Mouse (Mus musculus) right cerebral cortex, postnatal 14 days (tissue): ENCODE measurements at regions not wholly inside any gene's neighbourhood (a gene's known extent, or its start where the extent isn't known, plus 50 kb on each side); places are given as distances from the start of the nearest gene placed in this dataset.

ENCODE experiments used
- DNase-seq: peaks from one replicate; pipeline ENCODE4 v3.0.0; 2022

DNA sequence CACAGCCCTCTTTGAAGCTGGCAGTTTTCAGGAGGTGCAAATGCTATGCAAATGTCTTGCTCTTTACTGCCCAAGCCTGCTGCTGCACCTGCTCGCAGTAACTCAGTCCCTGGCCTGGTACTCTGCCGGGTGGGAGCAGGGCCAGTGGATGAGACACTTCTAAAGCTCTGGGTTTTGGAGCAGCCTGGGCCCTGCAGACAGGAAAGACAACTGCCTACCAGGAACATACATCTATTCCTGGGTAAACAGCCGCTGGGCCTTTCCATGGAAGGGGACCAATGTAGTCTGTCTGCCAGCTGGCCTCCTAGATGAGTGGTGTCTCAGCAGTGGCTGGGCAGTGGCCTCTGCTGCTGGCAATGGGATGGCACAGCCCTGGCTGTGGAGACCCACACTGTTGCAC, 326.5 kb downstream of the Ptpru start:
- no peak for DNase-seq

- no peak for DNase-seq
These were observed 325.3 kb downstream of the Ptpru start for GRCm38 (mm10) chr4:131512768-131513167.

DNA sequence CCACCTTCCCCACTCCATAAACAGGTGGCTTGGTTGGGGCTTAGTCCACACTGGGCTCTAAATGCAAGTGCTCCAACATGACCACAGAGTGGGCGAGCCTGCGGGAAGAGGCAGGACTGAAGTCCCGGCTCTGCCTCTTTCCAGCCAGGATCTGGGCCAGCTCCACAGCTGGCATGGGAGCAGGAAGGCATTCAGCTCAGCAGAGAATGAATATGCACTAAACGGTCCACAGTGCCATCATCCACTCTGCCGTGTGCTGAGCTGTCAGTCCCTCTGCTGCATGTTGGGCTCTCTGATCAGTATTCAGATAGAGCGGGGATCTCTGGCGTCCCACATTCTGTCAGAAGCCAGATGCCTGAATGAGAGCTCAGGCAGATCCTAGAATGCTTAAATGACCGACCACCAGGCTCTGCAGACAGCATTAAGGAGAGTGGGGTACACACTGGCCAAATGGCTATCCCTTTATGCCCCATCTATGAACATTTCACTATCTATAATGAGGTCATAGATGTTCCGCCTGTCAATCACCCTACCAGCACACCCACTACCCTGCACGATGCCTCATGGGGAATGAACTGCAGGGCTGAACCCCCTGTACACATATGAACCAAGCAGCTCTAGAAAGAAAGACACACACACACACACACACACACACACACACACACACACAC, 317.3 kb downstream of the Ptpru start:
- peak; percentile 30 for DNase-seq

GRCm38 (mm10) chr4:131521307-131521651, 316.8 kb downstream of the Ptpru start:
- peak; percentile 29 for DNase-seq

DNA sequence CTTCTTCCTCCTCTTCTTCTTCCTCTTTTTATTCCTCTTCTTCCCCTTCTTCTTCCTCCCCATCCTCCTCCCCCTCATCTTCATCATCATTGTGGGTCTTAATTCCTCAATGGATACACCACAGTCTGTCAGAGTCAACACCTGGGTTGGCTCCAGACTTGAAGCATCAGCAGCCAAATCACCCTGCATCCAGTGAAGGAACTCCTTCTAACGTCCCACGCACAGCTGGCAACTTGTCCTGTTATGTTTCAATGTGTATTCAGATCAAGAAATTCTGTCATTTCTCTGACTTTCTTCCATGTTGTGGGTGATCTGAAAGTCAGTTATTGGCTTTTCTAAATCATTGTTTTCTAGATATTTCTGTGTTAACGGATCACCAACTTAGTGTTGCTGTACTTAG, 312.9 kb downstream of the Ptpru start:
- no peak for DNase-seq

DNA sequence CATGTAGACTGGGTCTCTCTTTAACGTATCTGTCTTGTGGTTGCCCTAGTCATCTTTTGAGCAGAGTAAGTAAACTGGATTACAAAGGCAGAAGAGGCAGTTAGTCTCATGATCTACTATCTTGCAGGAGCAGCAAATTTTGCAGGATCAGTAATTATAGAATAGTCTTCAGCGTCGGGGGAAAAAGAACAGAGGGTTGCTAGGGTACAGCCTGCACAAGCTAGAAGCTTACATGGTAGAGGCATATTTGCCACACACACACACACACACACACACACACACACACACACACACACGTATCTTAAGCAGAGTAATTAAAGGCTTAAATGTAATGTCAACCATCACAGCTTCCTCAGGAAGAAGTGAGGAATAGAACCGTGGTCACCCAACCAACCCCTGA, 307.6 kb downstream of the Ptpru start:
- no peak for DNase-seq

DNA sequence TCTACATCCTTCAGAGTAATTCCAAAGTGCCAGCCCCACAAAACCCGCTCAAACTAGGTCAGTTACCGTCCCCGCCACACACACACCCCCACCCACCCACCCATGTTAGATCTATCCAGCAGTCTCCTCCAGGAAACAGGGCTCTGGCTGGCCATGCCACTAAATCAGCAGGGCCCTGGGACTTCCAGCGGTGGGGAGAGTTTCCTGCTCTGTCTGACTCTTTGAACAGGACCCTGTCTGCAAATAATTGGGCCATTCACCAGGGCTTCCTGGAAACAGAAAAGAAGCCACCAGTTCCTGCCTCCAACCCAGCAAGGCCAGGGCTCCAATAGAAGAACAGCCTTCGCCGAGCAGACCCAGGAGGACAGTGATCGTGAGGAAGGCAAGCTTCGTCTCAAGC, 307.1 kb downstream of the Ptpru start:
- no peak for DNase-seq

GRCm38 (mm10) chr4:131534831-131535230, 303.3 kb downstream of the Ptpru start:
- no peak for DNase-seq

GRCm38 (mm10) chr4:131538237-131538636, 299.9 kb downstream of the Ptpru start:
- DNase-seq: no peak

DNA sequence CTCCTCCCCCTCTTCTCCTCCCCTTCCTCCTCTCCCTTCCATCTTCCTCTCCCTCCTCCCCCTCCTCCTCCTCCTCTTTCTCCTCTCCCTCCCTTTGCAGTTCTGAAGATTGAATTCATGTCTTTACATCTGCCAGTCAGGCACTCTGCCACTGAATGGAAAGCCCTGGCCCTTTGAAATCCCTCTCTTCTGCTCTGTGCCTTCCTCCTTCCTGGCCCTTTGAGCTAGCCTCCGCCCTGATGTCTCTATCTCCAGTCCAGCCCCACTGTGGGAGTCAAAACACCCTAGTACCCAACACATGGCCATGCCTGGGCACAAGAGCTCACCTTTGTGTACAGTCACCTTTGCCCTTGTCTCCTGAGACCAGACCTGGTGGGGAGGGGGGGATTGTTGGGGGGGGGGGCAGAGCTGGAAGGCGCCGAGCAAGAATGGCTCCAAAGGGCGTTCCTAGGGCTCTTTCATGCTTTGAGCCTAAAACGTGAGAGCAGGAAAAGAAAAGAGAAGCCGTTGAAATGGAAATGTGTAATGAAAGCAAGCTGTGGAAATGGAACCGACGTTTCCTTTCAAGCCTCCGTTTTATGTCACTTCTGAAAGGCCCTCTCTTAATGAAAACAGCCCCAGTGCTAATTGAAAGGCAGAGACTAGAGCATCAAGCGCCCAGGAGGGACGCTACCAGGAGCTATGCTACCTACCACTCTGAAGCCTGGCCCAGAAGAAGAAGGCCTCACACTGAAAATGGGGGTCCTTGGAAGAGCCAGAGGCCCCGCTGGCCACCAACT, 291.5 kb downstream of the Ptpru start:
- DNase-seq: no peak

GRCm38 (mm10) chr4:131549581-131549980, 288.5 kb downstream of the Ptpru start:
- no peak for DNase-seq

DNA sequence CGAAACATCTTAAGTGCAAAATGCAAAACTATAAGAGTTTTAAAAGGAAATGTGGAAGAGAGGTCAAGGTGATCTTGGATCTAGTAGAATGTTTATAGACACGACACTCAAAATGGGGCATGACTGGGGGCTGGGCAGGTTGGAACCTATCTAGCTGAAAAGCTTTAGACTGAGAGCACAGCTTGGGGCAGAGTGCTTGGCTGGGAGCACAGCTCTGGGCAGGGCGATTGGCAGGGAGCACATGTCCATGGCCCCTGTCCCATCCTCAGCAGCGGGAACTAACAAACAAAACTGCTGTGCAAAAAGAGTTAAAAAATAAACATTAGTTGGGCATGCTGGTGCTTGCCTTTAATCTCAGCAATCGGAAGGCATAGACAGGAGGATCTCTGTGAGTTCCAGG, 279.6 kb downstream of the Ptpru start:
- no peak for DNase-seq

GRCm38 (mm10) chr4:131563851-131564250, 274.2 kb downstream of the Ptpru start:
- DNase-seq: no peak

GRCm38 (mm10) chr4:131565203-131565602, 272.9 kb downstream of the Ptpru start:
- no peak for DNase-seq

GRCm38 (mm10) chr4:131567241-131567640, 270.8 kb downstream of the Ptpru start:
- no peak for DNase-seq

DNA sequence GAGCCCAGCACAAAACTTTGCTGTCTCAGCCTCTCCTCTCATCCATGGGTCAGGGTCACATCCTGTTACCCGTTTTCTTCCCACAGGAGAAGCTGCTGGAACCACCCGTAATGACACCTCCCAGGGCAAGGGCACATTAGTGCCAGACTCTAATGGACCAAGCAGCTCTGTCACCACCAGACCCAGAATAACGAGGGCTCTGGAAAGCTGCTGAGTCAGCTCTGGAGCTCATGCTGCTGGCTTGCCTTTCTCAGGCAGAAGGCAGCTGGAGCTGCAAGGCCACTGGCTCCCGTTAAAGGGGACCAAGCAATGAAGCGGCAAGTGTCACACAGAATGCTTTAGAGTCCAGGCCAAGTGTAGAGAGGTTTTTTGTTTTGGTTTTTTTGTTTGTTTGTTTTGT, 268.9 kb downstream of the Ptpru start:
- no peak for DNase-seq

GRCm38 (mm10) chr4:131577571-131577970, 260.5 kb downstream of the Ptpru start:
- no peak for DNase-seq

DNA sequence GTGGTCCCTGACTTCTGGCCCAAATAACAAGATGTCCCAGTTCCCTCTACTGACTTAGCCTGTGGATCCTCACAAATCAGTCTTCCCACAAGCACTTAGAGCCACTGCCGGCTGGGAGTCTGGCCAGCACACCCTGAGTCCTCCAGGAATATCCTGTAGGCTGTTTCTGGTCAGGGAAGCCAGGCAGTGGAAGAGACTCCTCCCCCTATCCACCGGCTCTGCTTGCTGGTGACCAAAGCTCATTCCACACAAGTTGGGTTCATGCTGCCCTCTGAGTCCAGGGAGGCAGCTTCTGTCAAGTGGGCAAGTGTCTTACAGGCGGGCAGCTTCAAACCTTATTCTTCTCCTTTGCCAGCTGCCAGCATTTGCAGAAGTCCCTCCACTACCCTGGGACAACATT, 252.1 kb downstream of the Ptpru start:
- DNase-seq: no peak

DNA sequence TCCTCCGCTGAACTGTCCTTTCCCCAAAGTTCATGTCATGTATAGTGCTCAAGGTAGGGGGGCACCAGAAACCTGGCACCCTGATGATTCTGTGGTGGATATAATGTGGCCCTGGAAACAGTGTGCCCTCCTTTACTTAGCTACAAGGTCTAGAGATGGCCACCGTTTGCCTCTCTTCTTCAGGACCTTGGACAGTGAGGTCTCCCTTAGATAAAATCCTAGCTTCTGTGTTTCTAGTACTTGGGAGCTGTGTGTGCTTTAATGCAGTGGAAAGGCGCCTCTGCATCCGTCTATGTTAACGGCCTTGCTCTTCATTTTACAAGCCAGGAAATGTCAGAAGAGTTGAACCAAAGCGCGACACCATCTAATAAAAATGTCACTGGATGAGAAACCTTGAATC, 250.6 kb downstream of the Ptpru start:
- no peak for DNase-seq

DNA sequence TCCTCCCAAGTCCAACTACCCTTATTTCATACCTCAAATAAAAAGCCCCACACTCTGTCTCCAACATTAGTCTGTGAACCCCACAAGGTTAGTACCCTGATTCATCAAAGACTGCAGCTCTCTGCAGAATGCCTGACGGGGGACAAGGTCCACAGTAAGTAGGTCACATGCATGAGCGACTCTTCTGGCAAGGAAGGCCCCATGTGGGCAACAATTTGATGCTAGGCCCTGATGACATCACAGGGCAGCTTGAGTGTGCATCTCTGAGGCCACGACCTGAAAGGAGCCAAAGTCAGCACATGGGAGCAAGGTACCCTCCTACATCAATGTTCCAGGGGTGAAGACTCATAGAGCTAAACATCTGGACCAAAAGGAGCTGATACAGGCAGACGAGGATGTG, 248.0 kb downstream of the Ptpru start:
- no peak for DNase-seq

DNA sequence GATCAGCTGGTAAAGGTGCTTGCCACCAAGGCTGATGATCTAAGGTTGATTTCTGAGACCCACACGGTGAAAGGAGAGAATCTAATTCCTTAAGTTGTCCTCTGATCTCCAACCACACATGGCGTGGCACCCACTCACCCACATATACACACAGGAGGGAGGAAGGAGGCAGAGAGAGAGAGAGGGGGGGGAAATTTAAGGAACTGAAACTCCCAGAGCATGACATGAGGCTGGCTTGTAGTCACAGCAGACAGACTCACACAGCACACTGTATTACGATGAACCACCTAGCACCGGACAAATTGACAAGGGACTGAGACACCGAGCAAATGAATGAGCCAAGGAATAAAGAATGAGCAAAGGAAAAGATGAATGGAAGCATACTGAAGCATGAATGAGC, 246.6 kb downstream of the Ptpru start:
- no peak for DNase-seq

DNA sequence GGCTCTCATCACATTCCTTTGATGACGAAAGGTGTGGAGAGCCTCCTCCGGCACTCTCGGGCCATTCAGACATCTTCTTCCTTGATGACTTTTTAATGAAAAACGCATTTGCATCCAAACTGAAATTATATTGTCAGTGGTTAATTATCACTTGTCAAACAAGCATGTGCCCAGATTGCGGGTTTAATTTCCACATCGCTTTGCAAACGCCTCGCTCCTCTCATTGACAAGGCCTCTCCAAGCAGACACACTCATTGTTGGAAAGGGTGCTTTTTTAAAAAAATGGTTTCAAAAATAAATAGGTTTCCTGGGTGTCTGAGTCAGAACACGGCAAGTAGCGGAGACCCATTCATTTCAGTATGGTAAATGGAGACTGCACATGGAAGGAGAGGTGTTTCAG, 240.1 kb downstream of the Ptpru start:
- no peak for DNase-seq

- no peak for DNase-seq
These were observed 223.7 kb downstream of the Ptpru start for GRCm38 (mm10) chr4:131614434-131614833.

- DNase-seq: peak; percentile 27
These were observed 222.5 kb downstream of the Ptpru start for GRCm38 (mm10) chr4:131615587-131615986.

- no peak for DNase-seq
These were observed 200.0 kb downstream of the Ptpru start for GRCm38 (mm10) chr4:131638105-131638504.
